In genomic region chr7:110002092-110002491, GRCm38 (mm10) we compare ENCODE assay signal across 22 mouse cellular contexts. TPM values are rescaled to one million over a fixed set of nuclear protein-coding genes. Genes with fewer than 3 reads are reported as not detected.
DNase-seq lines count a peak whose midpoint lies in the region; ATAC-seq lines count a peak whose summit lies in the region.
"Had no signal": no experiment of that assay in that cellular context is flagged by ENCODE, and none has a peak within 500 bp of the region (broad histone marks: within the 10 kb centered on the region; RNA-seq: fewer than 3 reads in every experiment).

No protein-coding gene starts in this region.

- peak; percentile 2 to 28 for DNase-seq in spleen, postnatal 36 days (ENCODE audit: low spot score in 2 of 2)
- DNase-seq in spleen, adult 12 weeks (ENCODE audit: low spot score) = no peak
- DNase-seq in adrenal gland, adult 2 months = no peak
- no peak for DNase-seq in left cerebral cortex, adult 18-20 months (ENCODE audit: low spot score in 2 of 2)
- no peak for DNase-seq in layer of hippocampus, postnatal 36 days
- DNase-seq: adrenal gland, adult 8-10 months; B cell, adult 2 months; cerebellum, adult 11-12 months; cerebellum, postnatal 10 days; gastrocnemius, postnatal 10 days; heart, adult 11 months; kidney, adult 18-20 months; kidney, postnatal 4 days; lung, embryonic 14.5 days; lung, postnatal 14 days; retina, postnatal 1 day; thymus, postnatal 25 days had no signal

- peak; percentile 40; the same call in 1 of the 2 replicates for ATAC-seq in common myeloid progenitor, adult 5-6 weeks (replicated peaks; ENCODE audit: low read depth, poor library complexity, severe bottlenecking)
- ATAC-seq in megakaryocyte progenitor cell, adult 5-6 weeks (replicated peaks; ENCODE audit: poor library complexity) = peak; percentile 53
- ATAC-seq: activated CD4-positive, CD25-positive, alpha-beta regulatory T cell, adult 4 months; forebrain, embryonic 13.5 days; hindbrain, embryonic 16.5 days had no signal

RNA-seq across cellular contexts. Expression of gene Tmem41b, which starts 15.4 kb away (rescaled TPM):
- total RNA-seq in common myeloid progenitor, adult 5-6 weeks (2017) = 26.0 and 33.6 TPM in 2 replicates
- total RNA-seq in megakaryocyte progenitor cell, adult 5-6 weeks (2015) = 31.5 and 32.8 TPM in 2 replicates
- 33.3 and 34.5 TPM in 2 replicates for total RNA-seq in megakaryocyte progenitor cell, adult 5-6 weeks (2017)
- total RNA-seq in adrenal gland, adult 2 months (2021) = 10 to 100 TPM; 50.4 to 51.5 TPM
- 12.2 and 15.1 TPM in 2 replicates for polyA plus RNA-seq in adrenal gland, adult 2 months (2012; rRNA removed)
- 10 to 100 TPM; 55.1 to 61.4 TPM for total RNA-seq in left cerebral cortex, adult 18-20 months (2021)
- 10 to 100 TPM; 49.2 to 52.9 TPM for total RNA-seq in layer of hippocampus, postnatal 36 days (2021)

RNA-seq across cellular contexts. Expression of gene Ipo7, which starts 16.0 kb away (rescaled TPM):
- 253 and 293 TPM in 2 replicates for total RNA-seq in common myeloid progenitor, adult 5-6 weeks (2017)
- total RNA-seq in megakaryocyte progenitor cell, adult 5-6 weeks (2015) = 121 and 127 TPM in 2 replicates
- total RNA-seq in megakaryocyte progenitor cell, adult 5-6 weeks (2017) = 205 and 250 TPM in 2 replicates
- total RNA-seq in adrenal gland, adult 2 months (2021) = 10 to 100 TPM; 79.8 to 84.7 TPM
- polyA plus RNA-seq in adrenal gland, adult 2 months (2012; rRNA removed) = 27.6 and 34.9 TPM in 2 replicates
- total RNA-seq in left cerebral cortex, adult 18-20 months (2021) = 100 to 1,000 TPM in 1 of 2 experiments, 10 to 100 TPM in 1; 98.4 to 106 TPM
- 100 to 1,000 TPM; 106 to 111 TPM for total RNA-seq in layer of hippocampus, postnatal 36 days (2021)

RNA-seq across cellular contexts. Expression of gene Dennd5a, which starts 41.8 kb away (rescaled TPM):
- total RNA-seq in common myeloid progenitor, adult 5-6 weeks (2017) = 73.3 and 77.4 TPM in 2 replicates
- 96.7 and 103 TPM in 2 replicates for total RNA-seq in megakaryocyte progenitor cell, adult 5-6 weeks (2015)
- 54.9 and 57.8 TPM in 2 replicates for total RNA-seq in megakaryocyte progenitor cell, adult 5-6 weeks (2017)
- total RNA-seq in adrenal gland, adult 2 months (2021) = 100 to 1,000 TPM; 147 to 174 TPM
- polyA plus RNA-seq in adrenal gland, adult 2 months (2012; rRNA removed) = 103 and 118 TPM in 2 replicates
- 100 to 1,000 TPM; 222 to 227 TPM for total RNA-seq in left cerebral cortex, adult 18-20 months (2021)
- 100 to 1,000 TPM; 206 to 213 TPM for total RNA-seq in layer of hippocampus, postnatal 36 days (2021)

RNA-seq across cellular contexts. Expression of gene Zfp143, which starts 58.9 kb away (rescaled TPM):
- total RNA-seq in common myeloid progenitor, adult 5-6 weeks (2017) = 27.2 and 33.7 TPM in 2 replicates
- 20.8 and 28.5 TPM in 2 replicates for total RNA-seq in megakaryocyte progenitor cell, adult 5-6 weeks (2015)
- 29.6 and 36.6 TPM in 2 replicates for total RNA-seq in megakaryocyte progenitor cell, adult 5-6 weeks (2017)
- total RNA-seq in adrenal gland, adult 2 months (2021) = 10 to 100 TPM; 15.1 to 16.8 TPM
- 5.4 and 8.3 TPM in 2 replicates for polyA plus RNA-seq in adrenal gland, adult 2 months (2012; rRNA removed)
- 10 to 100 TPM; 10.9 to 13.0 TPM for total RNA-seq in left cerebral cortex, adult 18-20 months (2021)
- 10 to 100 TPM; 11.5 to 13.7 TPM for total RNA-seq in layer of hippocampus, postnatal 36 days (2021)

Comparison
In these comparisons a context has a peak if more than half of its experiments do, and no peak if none do; other contexts are left out.
1. DNase-seq: peak in spleen, postnatal 36 days (2 of 2); none in spleen, adult 12 weeks (single experiment), adrenal gland, adult 2 months (single experiment), left cerebral cortex, adult 18-20 months (0 of 2) and layer of hippocampus, postnatal 36 days (0 of 2).